Mouse (Mus musculus) kidney, postnatal 36 days (tissue): ENCODE results near the gene Fen1.

Experiments used
- DNase-seq, 2 experiments: peaks; one replicate each; pipeline ENCODE4 v3.0.0; 2021 to 2022; ENCODE audit warnings: mixed read lengths in 2 of 2

Fen1 gene

DNA sequence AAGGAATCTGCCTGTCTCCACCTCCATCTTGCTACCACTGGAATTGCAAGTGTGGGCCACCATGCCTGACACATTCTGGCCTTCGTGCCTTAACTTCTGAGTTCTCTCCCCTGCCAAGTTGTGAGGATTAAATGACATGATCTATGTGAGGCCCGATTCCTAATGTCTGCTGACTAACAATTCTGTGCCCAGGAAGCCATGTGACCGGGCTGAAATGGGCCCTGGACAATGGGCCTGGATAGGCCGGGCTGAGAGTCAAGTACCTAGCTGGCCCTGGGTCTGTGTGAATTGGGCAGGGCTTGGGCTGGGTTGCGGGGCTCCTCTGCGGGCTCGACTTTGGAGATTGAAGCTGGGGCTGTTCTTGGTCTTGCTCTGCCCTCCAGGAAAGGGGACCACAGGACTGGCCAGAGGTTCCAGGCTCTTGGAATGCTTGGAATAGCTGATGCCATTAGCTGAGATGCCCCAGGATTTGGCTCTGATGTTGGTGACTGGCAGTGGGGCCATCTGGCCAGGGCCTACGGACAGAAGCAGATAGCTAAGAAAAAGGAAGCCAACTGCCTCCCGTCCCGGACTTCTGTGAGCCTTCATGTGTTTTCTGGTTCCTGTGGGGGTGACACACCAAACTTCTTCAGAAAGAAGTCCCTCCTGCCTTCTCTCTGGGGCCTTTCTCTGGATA, 10.0 kb upstream of the Fen1 start:
- no peak for DNase-seq

DNA sequence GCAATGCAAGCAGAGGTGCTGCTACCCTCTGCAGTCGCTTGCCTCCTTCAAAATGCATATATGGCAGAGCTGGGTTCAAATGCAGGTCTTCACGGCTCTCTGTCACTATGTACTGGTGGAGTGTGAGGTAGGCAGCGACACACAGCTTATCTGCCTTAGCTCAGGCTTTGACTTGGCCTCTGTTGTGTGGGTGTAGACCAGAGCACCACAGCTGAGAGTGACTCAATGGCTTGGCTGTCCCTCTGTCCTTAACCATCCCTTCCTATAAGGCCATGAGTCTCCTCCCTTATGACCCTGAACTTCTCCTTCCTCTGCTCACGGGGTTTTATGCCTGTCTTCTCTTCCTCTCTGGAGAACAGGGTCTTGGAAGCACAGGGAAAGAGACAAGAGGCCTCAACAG, 6.9 kb upstream of the Fen1 start:
- DNase-seq, result no peak

GRCm38 (mm10) chr19:10208851-10209250, 4.9 kb upstream of the Fen1 start:
- no peak for DNase-seq

- no peak for DNase-seq
Measured at GRCm38 (mm10) chr19:10205051-10205450, 1.1 kb upstream of the Fen1 start.

GRCm38 (mm10) chr19:10204616-10205001, 640 bp upstream of the Fen1 start:
- peak; percentile 52 to 56 for DNase-seq

DNA sequence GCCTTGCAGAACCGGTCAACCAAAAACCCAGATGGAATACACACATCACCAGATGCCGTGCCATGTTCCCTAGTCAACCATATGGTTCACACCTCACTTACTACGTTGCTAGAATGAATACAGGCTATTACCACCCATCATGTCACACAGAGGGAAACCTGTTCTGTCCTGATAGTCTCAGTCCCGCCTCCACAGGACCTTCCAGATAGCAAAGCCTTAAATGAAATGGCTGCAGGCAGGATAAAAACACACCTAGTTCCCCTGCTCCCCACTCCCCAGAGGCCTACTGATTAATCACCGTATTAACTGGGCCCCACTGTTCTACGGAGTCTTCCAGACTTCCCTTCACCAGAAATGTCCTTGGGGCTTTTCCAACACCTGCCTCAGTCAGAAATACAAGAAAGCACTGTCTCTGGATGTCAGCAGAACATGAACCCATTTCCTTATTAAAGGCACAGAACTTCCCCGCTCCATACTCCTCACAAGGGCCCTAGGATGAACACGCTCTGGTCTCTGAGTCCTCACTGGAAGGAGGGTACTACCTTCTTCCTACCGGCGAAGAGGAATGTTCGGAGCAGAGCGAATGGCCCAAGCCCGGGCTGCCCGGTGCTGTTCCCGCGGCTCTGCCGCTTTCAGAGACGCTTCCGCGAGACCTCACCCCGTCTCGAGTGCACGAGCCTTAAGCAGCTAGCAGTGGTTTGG, 672 bp downstream of the Fen1 start:
- DNase-seq, result no peak

DNA sequence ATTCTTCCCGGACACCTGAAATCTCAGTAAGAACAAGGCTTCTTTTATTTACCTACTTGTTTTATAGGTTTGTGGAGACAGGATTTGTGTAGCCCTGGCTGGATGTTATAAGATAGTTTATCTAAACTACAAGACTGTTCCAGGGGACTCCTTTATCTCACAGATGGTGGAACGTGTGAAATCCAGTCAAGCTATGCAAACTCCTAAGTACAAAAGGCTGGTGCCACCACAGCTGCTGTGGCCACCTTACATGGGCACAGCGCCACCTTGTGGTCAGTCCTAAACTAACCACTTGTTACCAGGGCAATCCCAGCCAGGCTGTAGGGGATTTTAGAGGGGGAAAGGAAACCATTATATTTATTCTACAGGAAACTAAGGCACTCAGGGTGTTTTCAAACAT, 5.2 kb downstream of the Fen1 start:
- peak; percentile 83 to 94 for DNase-seq

DNA sequence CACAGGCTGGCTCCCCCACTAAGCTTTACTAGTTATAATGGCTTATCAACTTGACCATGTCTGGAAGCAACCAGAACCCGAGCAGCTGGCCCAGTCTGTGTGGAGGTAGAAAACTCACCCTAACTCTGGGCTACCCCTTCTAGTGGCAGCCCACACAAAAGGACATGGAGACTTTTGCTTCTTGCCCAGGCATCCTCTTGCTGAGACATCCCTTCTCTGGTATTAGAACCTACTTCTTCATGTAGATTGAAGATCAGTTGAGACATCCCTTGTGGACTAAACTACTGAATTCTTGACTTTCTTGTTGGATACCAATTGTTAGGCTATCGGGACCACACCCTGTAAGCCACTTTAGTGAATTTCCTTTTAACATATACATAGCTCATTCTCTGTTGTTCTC, 5.7 kb downstream of the Fen1 start:
- DNase-seq, result no peak

- DNase-seq, result no peak
Measured at GRCm38 (mm10) chr19:10197130-10197529, 6.8 kb downstream of the Fen1 start.

- DNase-seq, result peak; percentile 78 to 83
Measured at GRCm38 (mm10) chr19:10195252-10195651, 8.7 kb downstream of the Fen1 start.

- no peak for DNase-seq
Measured at GRCm38 (mm10) chr19:10194337-10194736, 9.6 kb downstream of the Fen1 start.

DNA sequence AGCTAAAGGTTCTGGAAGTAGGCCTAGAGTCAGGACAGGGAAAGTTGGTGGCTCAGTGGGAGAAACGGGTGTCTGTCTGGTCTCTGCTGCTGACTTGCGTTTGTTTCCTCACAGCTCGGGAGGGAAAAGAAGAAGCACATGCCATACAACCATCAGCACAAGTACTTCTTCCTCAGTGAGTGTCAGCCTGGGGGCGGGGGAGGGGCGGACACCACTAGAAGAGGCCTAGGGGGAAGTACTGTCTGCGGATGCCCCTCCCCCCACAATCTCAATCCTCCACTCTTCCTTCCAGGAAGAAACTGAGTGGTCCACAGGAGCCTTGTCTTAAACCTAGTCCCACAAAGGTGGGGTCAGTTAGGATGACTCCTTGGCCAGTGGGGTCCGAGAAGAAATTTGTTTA, 12.6 kb downstream of the Fen1 start:
- peak in 1 of 2 experiments; percentile 55 for DNase-seq

DNA sequence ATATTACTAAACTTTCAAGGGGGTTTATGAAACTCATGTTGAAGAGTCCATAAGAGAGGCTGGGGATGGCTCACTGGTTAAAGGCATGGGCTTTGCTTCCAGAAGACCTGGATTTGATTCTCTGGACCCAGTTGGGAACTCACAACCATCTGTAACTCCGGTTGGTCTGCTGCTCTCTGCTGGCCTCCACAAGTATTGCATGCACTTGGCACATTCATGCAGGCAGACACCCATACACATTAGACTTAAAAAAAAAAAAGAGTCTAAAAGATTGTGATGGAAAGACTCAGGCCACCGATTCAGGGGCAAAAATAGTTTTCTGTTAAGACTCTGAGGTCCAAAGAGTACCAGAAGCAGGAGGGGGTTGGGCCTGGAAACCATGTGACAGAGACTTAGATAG, 13.2 kb downstream of the Fen1 start:
- peak; percentile 78 to 85 for DNase-seq

DNA sequence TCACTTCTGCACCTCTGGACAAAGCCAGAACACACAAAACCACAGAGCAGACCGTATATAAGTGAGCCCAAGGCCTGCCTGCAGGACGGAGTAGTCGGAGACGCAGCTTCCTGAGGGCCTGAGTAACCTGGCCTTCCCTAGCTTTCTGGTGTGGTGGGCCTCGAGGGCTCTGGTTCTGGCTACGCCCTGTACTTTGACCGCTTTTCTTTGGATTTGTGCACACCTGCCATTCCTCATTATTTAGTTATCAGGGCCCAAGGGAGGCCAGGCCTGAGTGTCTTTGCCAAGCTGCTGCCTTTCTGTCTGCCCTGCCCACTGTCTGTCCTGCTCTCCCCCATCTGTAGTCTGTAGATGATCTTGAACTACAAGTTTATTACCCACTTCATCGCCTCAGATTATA, 14.0 kb downstream of the Fen1 start:
- DNase-seq, result no peak

DNA sequence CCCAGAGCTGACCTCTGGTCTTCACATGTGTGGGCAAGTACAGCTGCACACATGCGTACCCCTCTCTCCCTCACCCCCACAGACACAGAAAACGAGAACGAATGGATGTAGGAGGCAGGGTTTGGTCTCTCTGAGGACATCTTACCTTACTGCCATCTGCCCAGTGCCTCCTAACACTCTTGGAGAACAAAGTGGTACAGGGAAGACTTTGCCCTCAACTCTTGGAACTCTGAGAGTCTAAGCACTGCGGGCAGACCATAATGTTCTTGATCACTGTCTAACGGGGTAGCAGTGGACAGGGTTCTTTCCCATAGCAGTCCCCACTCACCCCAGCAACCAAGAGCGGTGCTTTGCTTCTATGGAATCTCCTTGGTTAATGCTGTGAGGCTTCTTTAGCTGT, 14.9 kb downstream of the Fen1 start:
- peak; percentile 37 to 49 for DNase-seq

DNA sequence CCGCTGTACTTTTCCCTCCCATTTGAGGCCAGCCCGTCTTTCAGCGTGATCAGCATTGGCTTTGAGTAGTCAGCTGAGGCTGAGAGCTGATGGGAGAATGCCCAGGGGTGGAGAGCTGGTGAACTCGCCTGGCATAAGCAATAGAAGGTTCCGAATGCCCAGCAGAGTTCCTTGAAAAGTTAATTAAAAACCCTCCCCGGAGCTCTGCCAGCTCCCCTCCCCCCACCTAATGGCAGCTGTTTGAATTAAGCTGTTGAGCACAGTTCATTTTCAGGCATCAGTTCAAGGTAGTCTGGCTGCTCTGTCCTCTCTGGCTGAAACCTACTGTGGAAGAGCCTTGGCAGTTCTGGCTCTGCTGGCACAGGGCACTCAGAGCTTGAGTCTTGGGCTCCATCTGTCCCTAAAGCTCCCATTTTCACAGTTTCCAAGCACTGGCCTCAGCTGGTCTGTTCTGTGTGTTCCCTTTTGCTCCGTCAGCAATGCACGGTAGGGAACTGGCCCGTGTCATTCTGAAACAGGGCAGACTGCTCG, 15.6 kb downstream of the Fen1 start:
- peak; percentile 92 to 93 for DNase-seq

- no peak for DNase-seq
Measured at GRCm38 (mm10) chr19:10186569-10186968, 17.4 kb downstream of the Fen1 start.

DNA sequence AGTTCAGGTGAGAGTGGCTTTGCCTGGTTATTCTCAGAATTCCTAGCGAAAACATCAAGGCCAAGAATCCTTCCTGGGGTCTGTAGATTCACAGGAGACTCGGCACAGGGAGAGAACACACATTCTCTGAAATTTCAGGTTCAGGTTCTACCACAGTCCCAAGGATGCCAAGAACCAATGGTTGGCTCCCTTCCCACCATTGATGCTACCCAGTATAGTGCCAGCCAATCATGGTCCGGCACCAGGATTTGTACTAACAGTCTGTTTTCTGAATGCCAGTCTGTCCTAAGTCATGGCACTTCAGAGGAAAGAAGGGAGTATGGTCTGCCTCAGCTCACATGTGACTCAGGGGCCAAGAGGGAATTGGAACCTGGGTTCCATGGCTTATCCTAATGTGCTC, 18.1 kb downstream of the Fen1 start:
- no peak for DNase-seq

DNA sequence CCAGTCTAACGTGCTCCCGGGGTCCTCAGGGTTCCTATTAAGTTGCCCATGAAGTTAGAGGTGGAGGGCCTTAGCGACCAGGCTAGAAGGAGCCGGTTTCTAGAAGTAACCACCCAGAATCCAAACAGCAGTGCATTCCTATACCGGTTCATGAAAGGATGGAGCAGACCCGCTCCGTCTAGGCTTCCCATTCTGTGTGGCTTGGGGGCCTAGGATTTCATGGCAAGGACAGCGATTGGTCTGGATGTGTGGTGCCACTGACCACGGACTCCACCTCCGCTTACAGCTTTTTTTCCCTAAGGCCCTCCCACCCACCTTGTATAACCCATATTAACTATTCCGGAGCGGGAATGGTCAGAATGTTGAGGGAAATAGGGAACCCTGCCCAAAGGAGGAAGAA, 19.9 kb downstream of the Fen1 start:
- DNase-seq, result peak; percentile 40 to 51

- DNase-seq, result peak; percentile 76 to 80
Measured at GRCm38 (mm10) chr19:10183299-10183983, 20.5 kb downstream of the Fen1 start.

DNA sequence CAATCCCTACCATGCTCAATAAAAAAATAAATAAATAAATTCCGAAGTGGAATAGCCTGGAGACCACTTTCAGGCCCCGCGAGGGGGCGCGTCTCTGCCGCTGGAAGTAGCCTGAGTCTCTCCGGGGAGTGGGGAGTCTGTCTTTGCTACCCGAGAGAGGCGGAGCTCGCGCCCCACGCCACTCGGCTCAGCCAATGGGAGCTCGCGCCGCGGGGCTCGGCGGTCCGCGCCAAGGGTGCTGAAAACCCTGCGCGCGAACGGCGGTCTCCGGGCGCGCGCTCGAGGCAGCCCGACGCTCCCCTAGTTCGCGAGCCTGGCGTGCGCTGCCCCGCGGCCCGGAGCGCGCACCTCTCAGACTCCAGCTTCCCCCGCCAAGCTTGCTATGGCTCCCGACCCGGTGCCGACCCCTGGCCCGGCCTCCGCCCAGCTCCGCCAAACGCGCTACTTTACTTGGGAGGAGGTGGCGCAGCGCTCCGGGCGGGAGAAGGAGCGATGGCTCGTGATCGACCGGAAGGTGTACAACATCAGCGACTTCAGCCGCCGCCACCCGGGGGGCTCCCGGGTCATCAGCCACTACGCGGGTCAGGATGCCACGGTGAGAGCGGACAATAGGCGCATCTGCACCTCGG, 21.2 kb downstream of the Fen1 start, which contains the start of gene Fads1:
Fads1 (plus strand) TSS at position 219 of the 629 bp plus-strand sequence.
- DNase-seq, result peak; percentile 95 to 96

DNA sequence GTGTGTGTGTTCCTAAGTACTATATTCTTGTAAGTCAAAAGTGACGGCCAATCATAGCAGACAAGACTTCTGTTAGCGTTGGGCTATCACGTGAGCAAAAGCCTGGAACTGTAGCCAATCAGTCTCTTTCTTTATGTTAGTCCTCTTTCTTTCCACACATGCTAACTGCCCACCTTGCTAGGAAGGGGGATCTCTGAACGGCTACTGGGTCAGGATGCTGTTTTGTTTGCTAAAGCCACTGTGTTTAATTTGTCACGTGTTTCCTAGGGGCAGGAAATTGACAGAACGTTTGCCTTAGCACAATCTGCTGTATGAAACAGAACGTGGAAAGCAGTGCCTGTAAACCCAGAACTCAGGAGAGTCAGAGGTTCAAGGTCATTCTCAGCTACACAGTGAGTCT, 21.8 kb downstream of the Fen1 start:
- DNase-seq, result no peak

DNA sequence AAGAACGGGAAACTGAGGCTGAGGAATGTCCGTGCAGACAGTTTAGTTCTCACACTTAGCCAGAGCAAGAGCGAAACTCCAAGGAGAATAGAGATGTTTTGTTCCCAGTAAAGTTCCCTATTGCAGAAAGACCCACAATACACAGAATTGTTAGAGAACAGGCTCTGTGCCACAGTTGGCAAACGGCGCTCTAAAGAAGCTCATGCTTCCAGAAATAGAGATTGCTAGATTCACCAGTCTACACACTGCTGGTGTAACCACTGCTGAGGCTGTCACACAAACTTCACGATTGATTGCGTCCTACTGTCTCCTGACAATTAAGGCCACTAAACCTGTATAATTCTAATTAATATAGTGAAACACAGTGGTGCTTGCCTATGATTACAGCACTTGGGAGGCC, 22.7 kb downstream of the Fen1 start:
- no peak for DNase-seq
